Mouse (Mus musculus): ENCODE data around the gene Frmpd1.

The Frmpd1 gene

DNA sequence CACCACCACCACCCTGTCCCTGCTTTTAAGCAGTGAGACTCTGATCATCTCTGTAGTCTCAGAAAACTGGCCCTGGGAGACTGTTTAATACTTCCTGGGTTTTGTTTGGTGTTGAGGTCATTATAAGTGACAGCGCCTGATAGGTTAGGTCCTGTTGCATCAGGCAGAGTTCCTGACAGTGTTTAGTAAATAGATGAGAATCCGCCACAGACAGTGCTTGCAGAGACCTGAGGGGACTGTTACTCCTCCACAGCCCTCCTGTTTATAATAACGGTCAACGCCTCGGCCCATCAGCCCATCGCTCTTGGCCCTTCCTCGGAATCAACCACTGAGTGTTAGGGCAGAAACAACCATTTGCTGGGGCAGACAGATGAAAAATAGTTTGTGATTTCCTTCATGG, 57.5 kb downstream of the Frmpd1 start:
- DNase-seq: no peak

GRCm38 (mm10) chr4:45243211-45243902, 58.7 kb downstream of the Frmpd1 start:
- DNase-seq: no peak

GRCm38 (mm10) chr4:45251265-45251664, 66.6 kb downstream of the Frmpd1 start:
- DNase-seq: no peak

DNA sequence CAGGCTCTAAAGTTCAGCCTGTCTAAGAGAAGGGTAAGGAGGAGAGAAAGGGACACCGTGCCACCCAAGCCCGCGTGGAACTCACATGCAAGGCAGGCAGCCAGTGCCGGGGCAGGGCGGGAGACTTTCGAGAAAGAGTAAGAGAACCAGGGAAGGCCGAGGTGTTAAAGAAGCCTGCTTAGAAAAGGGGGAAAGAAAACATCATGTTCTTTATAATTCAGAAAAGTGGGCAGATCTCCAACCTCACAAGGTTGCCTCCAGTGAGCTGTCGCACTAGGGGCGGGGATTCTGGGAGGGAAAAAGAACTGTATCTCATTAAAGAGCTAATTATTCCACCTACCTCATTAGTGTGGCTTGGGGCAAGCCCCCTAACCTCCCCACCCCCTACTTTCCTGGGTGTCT, 68.2 kb downstream of the Frmpd1 start:
- no peak for DNase-seq

DNA sequence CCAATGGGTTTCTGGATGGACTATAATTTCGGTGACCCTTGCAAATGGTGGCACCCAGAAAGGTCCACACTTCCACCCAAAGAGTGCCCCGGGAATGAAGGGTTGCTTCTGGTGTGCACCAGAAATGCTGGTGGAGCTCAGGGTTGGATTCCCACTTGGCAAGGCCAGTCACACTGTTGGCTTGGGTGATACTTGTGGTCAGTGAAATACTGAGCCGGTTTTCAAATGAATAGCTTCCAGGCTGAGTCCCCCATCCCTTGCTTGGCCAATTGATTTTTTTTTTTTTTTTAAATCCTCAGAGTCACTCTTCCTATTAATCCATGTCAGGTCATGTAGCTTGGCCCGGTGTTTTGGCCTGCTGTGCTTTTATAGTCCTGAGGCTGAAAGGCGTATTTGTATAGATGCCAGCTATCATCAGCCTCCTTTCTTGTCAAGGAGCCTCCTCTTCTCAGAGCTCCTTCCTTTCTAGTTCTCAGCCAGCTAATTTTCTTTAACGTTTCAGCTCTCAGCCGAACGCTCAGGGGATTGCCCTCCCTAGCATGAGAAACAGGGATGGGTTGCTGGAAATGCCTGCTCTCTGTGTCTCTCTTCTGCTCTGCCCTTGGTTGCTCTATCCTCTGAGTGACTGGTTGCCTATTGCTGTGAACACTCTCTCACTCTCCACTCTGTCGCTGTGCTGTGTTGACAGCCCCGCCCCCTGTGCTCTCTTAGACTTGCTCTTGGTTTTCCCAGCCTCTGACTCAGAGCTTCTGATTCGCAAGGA, 69.3 kb downstream of the Frmpd1 start:
- DNase-seq: no peak

DNA sequence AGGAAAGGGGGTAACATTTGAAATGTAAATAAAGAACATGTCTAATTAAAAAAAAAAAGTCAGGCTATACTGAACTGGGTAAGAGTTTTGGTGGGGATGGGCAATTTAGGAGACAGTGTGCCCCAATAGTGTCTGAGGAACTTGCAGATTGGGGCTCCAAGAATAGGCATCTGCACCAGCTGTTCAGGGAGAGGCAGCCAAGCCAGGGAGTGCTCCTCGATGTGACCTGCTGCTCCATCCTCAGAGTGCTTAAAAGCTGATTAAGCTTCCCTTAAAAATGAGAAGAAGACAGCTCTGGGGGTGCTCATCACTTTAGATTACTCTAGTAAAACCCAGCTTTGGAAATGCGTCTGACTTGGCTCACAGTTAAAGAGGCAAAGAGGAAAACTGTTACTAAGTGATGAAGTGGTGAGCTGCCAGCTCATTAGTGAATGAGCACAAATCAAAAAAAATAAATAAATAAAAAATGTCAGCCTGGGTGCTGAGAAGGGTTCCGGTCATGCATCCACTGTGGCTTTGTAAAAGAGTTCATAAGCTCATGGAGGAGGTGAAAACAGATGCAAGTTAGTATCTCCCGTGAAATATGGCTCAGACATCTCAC, 74.7 kb downstream of the Frmpd1 start:
- DNase-seq: no peak

- no peak for DNase-seq
Observed at GRCm38 (mm10) chr4:45261551-45261950, 76.9 kb downstream of the Frmpd1 start.

DNA sequence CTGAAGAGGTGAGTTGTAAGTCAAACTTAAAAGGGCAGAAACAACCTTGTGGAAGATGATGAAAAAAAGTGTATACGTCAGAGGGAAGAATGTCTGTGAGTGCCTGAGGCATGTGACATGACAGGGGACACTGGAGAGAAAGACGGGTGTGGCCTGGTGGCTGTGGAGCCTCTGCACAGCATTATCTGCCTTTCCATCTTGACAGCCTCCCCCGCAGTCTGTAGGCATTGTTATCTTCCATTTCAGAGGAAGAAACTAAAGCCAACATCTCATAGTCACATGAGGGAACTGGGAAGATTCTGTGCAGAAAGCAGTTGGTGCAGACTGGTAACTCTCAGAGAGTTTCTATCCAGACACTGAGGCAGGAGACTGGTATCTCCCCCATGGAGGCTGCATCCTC, 83.2 kb downstream of the Frmpd1 start:
- DNase-seq: no peak

DNA sequence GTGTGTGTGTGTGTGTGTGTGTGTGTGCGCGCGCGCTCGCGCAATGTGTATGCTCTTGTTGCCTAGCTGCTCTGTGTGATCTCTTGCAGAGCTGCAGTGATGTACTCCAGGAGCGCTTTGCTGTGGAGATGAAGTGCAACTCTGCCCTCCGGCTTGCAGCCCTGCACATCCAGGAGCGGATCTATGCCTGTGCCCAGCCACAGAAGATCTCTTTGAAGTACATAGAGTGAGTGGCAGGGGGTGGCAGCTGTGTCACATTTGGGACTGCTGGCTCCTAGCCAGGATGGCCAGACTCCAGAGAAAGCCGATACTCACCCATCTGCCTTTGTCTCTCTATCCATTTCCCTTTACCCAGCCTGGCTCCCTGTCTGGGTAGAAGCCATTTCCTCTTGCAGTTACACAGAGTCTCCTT, 86.4 kb downstream of the Frmpd1 start:
- DNase-seq: no peak

- DNase-seq: no peak
Observed at GRCm38 (mm10) chr4:45275770-45276169, 91.1 kb downstream of the Frmpd1 start.

- DNase-seq: no peak
Observed at GRCm38 (mm10) chr4:45279292-45279691, 94.6 kb downstream of the Frmpd1 start.

- DNase-seq: peak; percentile 66 to 70
Observed at GRCm38 (mm10) chr4:45279981-45280548, 95.4 kb downstream of the Frmpd1 start.

DNA sequence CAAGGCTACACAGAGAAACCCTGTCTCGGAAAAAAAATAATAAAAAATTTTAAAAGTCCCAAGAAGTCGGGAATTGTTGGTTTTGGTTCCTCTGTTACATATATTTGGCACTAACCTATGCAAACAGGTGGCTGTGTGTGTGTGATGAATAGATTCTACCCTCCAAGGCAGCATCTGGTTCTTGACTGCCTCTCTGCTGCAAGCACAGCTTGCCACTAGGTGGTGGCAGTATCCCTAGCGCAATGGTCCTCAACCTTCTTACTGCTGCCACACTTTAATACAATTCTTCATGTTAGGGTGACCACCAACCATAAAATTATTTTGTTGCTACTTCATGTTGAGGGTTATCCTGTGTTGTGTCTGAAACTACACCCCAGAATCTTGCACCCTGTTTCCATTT, 101.6 kb downstream of the Frmpd1 start:
- DNase-seq: no peak

DNA sequence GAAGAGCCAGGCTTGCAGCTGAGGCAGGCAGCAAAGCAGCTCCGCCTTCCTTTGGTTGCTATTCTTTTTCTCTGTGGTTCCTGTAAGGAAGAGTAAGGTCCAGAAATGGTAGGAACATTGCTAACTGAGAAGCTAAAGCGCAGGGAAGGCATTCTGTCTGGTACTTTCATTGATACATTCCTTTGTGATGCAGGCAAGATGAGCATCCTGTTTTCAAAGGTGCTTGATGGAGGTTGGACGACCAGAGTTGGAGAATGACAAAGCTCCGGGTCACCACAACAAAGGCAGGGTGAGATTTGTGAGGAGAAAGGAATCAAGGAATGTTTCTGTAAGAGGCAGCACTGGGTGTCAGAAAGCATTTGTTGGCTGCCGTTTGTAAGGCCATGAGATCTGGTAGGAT, 103.2 kb downstream of the Frmpd1 start:
- no peak for DNase-seq

GRCm38 (mm10) chr4:45296662-45297564, 112.2 kb downstream of the Frmpd1 start, which contains the start of gene Trmt10b:
TSS of gene Trmt10b (plus strand) at chr4:45297127.
- DNase-seq: peak; percentile 75 to 78

DNA sequence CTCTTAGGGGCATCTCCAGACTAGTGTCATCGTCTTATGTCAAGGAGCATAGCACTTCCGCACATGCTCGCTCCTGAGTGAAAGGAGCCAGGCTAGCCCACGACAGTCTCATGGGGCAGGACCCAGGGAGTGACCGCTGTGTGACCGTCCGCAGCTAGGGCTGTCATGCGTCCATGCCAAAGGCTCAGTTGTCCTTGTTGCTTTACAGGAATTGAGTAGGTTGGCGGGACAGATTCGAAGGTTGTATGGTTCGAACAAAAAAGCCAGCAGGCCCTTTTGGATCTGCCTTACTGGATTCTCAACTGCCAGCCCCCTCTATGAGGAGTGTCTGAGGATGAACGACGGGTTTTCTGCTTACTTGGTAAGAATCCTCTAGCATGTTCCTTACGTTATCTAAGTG, 120.9 kb downstream of the Frmpd1 start:
- DNase-seq: no peak

DNA sequence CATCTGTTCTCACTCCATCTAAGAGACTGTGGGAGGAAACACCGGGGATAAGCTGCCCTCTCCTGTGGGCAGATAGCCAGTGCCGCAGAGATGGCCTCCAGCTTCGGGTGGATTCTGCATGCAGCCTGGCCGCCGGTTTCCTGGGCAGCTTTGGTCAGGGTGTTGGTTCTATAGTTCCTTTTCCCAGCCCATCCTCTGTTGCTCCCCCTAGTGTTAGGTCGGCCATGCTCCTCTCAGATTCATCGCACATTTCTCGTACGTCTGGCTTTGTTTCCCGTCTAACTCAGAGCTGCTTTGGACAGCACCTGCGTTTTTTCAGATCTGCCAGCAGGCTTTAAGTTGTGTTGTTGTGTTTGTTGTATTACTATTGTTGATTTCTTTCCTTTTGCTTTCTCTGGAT, 123.4 kb downstream of the Frmpd1 start:
- peak in 1 of 2 experiments; percentile 7 for DNase-seq

- no peak for DNase-seq
Observed at GRCm38 (mm10) chr4:45308606-45309005, 123.9 kb downstream of the Frmpd1 start.

GRCm38 (mm10) chr4:45311056-45311455, 126.4 kb downstream of the Frmpd1 start:
- DNase-seq: no peak

DNA sequence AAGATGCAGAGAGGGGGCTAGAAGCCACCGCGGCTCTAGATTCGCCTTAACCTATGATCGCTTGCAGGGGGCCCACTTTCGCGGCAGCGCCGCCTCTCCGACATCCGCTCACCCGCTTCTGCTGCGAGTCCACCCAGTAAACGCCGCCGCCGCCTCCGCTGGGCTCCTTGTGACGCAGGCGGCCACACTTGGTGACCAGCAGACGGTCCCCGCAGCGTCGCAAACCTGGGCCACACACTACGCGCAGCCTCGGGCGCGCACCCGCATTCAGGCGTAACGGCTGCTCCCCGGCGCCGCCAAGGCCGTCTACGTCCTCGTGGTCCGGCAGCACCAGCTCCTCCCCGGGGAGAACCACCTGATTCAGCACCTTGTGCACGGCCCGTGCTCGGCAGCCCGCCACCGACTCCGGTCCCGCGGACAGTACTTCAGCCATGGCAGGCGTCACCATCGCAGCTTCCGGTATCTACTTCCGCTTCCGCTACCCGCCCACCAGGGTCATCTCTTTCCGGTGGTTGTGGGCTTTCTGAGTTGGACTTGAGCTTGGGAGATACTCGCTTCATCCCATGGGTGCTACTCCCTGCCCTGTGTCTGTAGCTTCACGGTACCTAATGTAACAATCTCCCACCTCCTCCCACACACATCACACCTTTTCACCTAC, 135.6 kb downstream of the Frmpd1 start:
- DNase-seq: peak; percentile 84 to 88

DNA sequence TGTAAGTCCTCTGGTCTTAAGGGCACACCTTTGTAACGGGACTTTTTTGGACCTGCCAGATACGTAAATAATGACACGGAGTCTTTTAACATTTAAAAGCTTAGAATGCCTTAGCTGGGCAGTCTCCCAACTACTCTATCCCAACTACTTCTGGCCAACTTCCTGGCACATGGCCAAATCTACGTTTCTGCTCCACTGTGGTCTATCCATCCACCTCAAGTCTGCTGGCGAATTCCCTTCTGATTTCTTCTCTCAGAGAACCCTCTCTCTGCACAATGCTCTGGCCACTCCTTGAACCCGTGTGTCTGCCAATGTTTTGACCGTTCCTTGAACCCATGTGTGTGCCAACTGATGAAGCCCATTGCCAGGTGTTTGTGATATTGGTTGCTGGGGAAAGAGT, 146.5 kb downstream of the Frmpd1 start:
- no peak for DNase-seq

- DNase-seq: no peak
Observed at GRCm38 (mm10) chr4:45332466-45332865, 147.8 kb downstream of the Frmpd1 start.
